Mouse (Mus musculus): ENCODE measurements around the gene Gm19935.

Gm19935 gene

DNA sequence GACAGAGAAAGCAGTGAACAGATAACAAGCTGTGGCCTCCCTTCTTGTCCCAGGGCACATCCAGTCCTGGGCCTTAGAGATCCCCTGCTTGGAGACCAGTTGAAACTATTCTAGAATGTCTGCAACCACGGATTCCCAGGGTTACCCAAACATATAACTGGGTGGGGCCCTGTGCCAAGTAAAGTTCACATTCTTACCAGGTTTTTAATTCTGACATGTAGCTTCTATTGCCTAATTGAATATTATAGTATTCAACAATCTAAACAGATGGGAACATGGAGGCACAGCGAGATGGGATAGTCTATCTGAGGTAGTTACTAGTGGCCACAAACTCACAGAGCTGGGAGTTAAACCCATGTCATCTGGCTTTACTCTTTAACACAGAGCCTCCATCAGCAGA, at the start of gene Gm19935:
Gm19935 (minus strand) TSS at position 101 of the 400 bp plus-strand sequence.
- no peak for DNase-seq (ENCODE audit: low read depth, low spot score)

DNA sequence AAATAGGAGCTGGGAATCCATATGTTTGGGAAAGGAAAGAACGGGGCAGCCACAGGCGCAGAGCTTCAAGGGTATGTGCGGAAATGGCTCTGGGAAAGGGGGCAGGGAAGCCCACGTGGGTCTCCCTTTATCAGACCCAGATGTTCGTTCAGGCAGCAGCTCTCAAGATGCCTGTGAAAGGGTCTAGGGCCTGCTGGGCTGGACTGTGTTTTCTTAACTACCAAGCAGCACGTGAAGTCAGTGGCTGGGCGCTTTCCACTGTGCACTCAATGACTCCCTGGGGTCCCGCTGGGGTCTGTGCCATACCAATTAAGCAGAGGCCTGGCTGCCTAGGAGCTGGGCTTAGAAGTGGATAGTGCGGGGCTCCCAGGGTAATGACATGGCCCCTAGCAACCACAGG, 44.8 kb upstream of the Gm19935 start:
- no peak for DNase-seq (ENCODE audit: low read depth, low spot score)

- DNase-seq (ENCODE audit: low read depth, low spot score), result no peak
Observed at GRCm38 (mm10) chr8:90861266-90861944, 44.2 kb upstream of the Gm19935 start.

DNA sequence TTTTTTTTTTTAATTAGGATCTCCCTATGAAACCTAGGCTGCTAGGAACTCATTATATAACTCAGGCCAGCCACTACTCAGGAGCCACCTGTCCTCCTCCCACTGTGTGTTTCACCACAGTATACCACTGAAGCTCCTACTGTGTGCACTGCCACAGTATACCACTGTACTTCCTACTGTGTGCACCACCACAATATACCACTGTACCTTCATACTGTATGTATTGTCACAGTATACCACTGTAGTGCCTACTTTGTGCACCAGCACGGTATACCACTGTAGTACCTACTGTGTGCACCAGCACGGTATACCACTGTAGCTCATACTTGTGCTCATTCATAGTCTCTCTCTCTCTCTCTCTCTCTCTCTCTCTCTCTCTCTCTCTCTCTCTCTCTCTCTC, 40.9 kb upstream of the Gm19935 start:
- no peak for DNase-seq (ENCODE audit: low read depth, low spot score)

GRCm38 (mm10) chr8:90856952-90857351, 39.8 kb upstream of the Gm19935 start:
- no peak for DNase-seq (ENCODE audit: low read depth, low spot score)

- DNase-seq (ENCODE audit: low read depth, low spot score), result no peak
Observed at GRCm38 (mm10) chr8:90856171-90856570, 39.0 kb upstream of the Gm19935 start.

GRCm38 (mm10) chr8:90854671-90855161, 37.5 kb upstream of the Gm19935 start:
- DNase-seq (ENCODE audit: low read depth, low spot score), result no peak

- DNase-seq (ENCODE audit: low read depth, low spot score), result no peak
Observed at GRCm38 (mm10) chr8:90853971-90854670, 36.9 kb upstream of the Gm19935 start.

GRCm38 (mm10) chr8:90851544-90851943, 34.4 kb upstream of the Gm19935 start:
- no peak for DNase-seq (ENCODE audit: low read depth, low spot score)

GRCm38 (mm10) chr8:90849462-90850050, 32.4 kb upstream of the Gm19935 start:
- DNase-seq (ENCODE audit: low read depth, low spot score), result no peak

GRCm38 (mm10) chr8:90847980-90848379, 30.8 kb upstream of the Gm19935 start:
- no peak for DNase-seq (ENCODE audit: low read depth, low spot score)

DNA sequence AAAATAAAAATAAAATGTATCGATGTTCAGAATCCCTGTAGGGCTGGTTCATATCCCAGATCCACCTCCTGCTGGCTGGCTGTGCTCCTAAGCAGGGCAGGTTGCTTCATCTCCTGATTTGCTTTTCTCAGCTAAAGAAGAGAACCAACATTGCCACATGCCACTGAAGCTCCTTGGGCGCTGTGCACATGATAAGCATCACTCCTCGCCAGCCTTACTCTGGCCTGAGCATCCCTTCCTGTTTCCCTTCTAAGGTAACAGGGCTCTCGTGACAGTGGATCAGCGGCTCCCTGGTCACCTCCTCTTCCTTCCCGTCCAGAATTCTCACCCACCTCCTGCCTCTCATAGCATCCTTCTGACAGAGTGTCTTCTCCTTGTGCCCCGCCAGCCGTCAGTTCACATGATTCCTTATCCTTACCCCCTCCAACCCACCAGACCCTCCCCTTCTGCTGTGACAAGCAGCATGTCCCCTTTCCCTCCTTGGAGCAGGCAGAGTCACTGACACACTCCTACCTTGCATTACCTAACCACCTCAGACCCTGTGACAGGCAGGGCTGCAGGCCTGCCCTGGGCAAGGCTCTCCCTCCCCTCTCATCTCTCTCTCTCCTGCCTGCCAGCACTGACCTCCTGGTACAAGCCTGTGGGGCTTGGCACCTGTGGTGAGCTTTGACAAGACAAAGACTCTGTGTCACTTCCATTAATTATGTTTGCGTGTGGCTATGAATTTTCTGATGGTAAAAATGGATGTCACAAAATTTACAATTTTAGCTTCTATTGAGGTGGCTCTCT, 27.2 kb upstream of the Gm19935 start:
- DNase-seq (ENCODE audit: low read depth, low spot score), result no peak

GRCm38 (mm10) chr8:90843127-90843526, 25.9 kb upstream of the Gm19935 start:
- DNase-seq (ENCODE audit: low read depth, low spot score), result no peak

GRCm38 (mm10) chr8:90841321-90841720, 24.1 kb upstream of the Gm19935 start:
- DNase-seq (ENCODE audit: low read depth, low spot score), result no peak

DNA sequence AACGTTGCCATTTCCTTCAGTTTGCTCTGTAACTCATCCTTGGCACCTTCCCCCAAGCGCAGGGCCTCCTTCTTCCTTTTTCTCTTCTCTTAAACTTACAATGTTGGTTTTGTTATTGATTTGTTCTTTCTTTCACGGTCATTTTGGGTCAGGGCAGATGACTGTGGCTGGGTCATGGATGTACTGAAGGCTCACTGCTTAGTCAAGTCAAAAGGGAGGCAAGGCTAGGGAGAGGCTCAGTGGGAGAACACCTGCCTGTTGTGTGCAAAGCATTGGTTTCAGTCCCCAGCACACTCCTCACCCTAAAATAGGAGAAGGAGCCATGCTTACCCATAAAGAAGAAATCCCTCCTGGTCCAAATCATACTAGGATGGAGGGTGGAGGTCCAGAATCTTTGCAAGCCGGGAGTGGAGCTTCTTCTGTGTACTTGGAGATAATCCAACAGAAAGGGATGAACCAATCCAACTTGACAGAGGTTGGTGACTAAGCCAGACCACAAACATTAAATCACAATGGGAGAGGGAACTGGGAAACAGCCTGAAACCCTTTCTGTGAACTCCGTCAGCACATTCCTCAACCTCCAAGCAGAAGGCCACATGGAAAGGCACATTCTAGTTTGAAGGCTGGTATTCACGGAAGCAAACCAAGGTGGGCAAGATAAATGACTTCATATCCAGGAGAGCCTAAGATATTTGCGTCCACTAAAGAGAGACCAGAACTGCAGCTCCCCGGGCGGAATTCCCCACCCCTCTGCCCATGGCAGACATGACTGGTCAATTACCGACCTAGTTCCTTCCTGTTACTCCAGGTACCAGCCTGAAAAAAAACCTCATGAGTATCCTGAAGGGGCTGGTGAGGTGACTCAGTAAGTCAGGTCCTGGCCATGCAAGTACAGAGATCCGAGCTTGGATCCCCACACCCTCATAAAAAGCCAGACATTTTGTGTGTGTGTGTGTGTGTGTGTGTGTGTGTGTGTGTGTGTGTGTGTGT, 22.8 kb upstream of the Gm19935 start:
- DNase-seq (ENCODE audit: low read depth, low spot score), result no peak

DNA sequence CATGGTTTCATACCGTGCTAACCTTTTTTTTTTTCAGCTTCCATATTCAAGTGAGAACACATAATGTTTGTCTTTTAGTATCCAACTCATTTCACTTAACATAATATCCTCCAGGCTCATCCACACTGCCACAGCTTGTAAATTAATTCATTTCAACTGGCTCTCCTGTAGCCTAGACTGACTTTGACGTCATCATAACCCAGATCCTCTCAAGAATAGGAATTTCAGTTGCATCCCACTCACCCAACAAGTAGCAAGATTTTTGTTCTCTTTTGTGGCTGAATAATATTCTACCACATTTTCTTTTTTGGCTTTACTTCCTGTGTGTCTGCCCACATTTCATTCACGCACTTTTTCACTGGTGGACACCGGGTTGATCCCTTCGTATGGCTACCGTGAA, 20.2 kb upstream of the Gm19935 start:
- DNase-seq (ENCODE audit: low read depth, low spot score), result no peak

- DNase-seq (ENCODE audit: low read depth, low spot score), result no peak
Observed at GRCm38 (mm10) chr8:90834321-90834672, 17.1 kb upstream of the Gm19935 start.

DNA sequence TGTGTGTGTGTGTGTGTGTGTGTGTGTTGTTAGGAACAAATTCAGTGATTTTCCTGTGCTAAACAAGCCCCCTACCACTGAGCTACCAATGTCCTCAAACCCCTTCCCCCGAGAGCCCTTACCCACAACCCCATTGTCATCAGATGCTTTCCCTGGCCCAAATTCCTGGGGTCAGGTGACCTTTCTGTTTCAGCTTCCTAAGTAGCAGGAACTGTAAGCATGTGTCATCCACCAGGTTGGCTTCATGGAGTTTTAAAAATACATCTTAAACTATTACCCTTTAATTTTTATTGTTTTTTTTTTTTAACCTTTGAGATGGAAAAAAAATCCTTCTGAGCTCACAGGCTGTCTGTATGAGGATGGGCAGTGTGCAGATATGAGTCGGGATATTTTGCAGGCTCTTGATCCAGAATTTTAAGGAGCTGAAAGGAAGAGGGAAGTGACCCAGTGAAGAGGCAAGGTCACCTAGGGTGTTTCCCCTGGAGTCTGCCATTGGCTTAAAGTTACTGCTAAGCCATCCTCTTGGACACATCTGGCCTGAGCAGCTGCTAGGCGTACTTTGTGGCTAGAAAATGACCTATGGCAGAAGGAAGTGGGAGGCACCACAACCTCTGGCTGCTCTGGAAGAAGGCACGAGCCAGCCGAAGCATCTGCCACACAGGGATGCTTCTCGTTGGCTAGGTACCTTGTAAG, 16.6 kb upstream of the Gm19935 start:
- DNase-seq (ENCODE audit: low read depth, low spot score), result no peak

GRCm38 (mm10) chr8:90832576-90833289, 15.5 kb upstream of the Gm19935 start:
- DNase-seq (ENCODE audit: low read depth, low spot score), result no peak

GRCm38 (mm10) chr8:90830980-90831379, 13.8 kb upstream of the Gm19935 start:
- DNase-seq (ENCODE audit: low read depth, low spot score), result no peak
